Mouse (Mus musculus) CH12F3 (cell line): ENCODE results near the gene Cfap44.

Experiments used
- in situ Hi-C: fragments of 300-500 bp; cut with MboI; formaldehyde crosslinking; loops from 2 replicates; pipeline ENCODE4 v1.14.3; 2020; ENCODE audit warnings: low sequenced_read_pairs

The Cfap44 gene

GRCm38 (mm10) chr16:44527218-44527905 lies 132.8 kb downstream of the Cfap44 start:
- in situ Hi-C loops: no loop called here

- in situ Hi-C loops: no loop called here
Measured at GRCm38 (mm10) chr16:44528955-44529354, 134.4 kb downstream of the Cfap44 start.

- in situ Hi-C loops: no loop called here
Measured at GRCm38 (mm10) chr16:44529691-44530090, 135.1 kb downstream of the Cfap44 start.

GRCm38 (mm10) chr16:44530191-44530590 lies 135.6 kb downstream of the Cfap44 start:
- in situ Hi-C loops: no loop called here

- in situ Hi-C loops: no loop called here
Measured at GRCm38 (mm10) chr16:44530829-44531228, 136.2 kb downstream of the Cfap44 start.

- in situ Hi-C loops: no loop called here
Measured at GRCm38 (mm10) chr16:44531239-44531797, 136.7 kb downstream of the Cfap44 start.
